Mouse (Mus musculus) CH12.LX (cell line): Measurements from ENCODE around the gene Nfia.

Experiments used
- ETS1 ChIP-seq: conservative IDR thresholded peaks from 2 replicates; pipeline ENCODE4 v1.6.1; 2012; ENCODE audit warnings: low read depth, mild to moderate bottlenecking, inconsistent platforms, low read length, improper control_type of control experiment, moderate library complexity
- MAZ ChIP-seq: IDR thresholded peaks from 2 replicates; pipeline ENCODE4 v1.6.1; 2012; ENCODE audit warnings: low read depth, mild to moderate bottlenecking, inconsistent platforms, low read length, improper control_type of control experiment, moderate library complexity
- POLR2A ChIP-seq: IDR thresholded peaks from 2 replicates; pipeline ENCODE4 v1.6.1; 2011; ENCODE audit warnings: low read depth, mild to moderate bottlenecking, improper control_type of control experiment, low read length
- SIN3A ChIP-seq: IDR thresholded peaks from 2 replicates; pipeline ENCODE4 v1.6.1; 2012; ENCODE audit warnings: low read length, improper control_type of control experiment, inconsistent platforms
- TBP ChIP-seq: conservative IDR thresholded peaks from 2 replicates; pipeline ENCODE4 v1.6.1; 2011; ENCODE audit warnings: low read depth, low read length, improper control_type of control experiment

GRCm38 (mm10) chr4:98095060-98095459 is 322.5 kb downstream of the Nfia start:
- TF ChIP-seq ETS1, result no peak
- no peak for TF ChIP-seq SIN3A
- no peak for TF ChIP-seq POLR2A
- no peak for TF ChIP-seq TBP
- TF ChIP-seq MAZ, result no peak
